Mouse (Mus musculus) kidney, postnatal 4 days (tissue): Measurements from ENCODE around the gene Gm37419.

ENCODE experiments used
- DNase-seq, 2 experiments: peaks; one replicate each; pipeline ENCODE4 v3.0.0; 2021; ENCODE audit warnings: mixed read lengths in 2 of 2

Gene Gm37419

DNA sequence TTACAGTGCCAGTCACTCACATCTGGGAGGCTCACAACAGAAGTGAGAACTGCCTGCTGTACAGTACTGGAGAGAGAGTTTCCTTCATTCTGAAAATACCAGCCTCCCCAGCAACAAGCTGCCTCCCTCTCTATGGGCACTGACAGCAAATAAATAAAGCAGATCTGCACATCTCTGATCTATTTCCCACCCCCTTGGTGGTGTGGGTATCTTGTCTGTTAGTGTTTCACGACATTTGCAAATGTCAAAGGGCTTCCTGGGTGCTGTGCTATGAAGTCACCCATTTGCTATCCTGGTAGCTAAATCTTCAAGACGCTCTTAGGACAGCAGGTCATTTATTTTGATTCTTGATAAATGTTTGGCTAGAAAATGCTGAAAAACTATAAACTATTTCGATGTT is 8.9 kb downstream of the Gm37419 start:
- DNase-seq = no peak

DNA sequence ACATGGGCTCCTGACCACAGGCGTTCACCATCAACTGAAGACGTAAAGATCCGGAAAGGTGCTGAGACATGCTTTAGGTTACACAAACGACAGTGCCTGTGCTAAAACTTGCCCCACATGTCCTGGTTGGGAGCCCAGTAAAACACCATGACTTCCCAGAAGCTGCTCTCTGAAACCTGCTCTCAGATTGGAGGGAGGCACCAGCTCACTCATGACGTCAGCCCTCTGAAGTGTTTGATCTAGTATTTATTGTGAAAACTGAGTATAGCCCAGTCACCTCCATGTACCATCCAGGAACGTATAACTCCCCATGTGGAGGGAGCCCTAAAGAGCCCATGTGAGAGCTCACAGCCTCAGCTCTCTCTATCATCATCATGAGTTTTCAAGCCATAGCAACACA is 9.6 kb downstream of the Gm37419 start:
- no peak for DNase-seq

DNA sequence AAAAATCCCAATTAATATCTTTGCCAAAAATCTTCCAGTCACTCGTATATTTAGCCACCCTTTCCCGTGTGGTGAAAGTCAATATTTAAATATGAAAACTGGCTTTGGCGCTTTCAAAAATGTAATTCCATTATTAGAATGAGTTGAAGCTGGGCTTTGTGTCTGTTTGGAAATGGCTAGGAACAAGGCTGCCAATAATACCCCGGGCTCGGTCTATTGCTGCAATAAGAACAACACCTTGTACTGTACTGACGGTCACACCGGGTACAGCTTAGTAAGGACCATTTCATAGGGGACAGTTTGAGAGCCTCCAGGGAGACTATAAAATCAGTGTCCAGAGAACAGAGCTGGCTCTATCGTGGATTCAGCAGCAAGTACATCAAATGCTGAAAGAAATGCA is 17.6 kb downstream of the Gm37419 start:
- DNase-seq = no peak

DNA sequence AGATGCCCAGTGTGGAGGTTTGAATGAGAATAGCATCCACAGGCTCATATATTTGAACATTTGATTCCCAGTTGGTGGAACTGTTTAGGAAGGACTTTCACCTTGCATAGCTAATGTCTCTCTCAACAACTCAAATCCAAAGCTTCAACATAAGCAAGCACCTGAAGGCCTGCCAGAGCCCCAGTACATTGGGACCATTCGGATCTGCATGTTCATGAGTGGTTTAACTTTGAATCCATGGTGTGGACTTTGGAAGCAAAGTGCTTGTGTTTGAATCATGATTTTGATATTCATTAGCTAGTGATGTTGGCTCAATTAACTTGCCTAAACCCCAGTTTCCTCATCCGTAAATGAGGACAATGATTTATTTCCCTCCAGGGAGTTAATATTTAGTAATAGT is 21.6 kb downstream of the Gm37419 start:
- DNase-seq = no peak

DNA sequence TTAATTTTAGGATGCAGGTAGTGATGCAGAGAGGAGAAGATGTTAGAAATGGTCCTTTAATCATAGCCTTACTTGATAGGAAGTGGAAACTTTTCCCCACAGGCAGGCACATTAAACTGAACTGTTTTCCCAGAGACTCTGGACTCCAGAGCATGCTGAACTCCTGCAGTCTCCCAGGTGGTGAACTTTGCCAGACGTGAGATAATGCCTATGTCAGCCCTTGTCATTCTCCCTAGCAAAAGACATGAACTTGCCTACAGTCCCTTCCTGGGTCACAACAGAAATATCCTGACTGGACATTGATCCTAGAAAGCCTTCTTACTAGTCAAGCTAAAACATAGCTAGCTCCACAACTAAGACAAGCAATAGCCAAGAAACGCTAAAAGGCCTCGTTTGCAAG is 23.0 kb downstream of the Gm37419 start:
- no peak for DNase-seq

DNA sequence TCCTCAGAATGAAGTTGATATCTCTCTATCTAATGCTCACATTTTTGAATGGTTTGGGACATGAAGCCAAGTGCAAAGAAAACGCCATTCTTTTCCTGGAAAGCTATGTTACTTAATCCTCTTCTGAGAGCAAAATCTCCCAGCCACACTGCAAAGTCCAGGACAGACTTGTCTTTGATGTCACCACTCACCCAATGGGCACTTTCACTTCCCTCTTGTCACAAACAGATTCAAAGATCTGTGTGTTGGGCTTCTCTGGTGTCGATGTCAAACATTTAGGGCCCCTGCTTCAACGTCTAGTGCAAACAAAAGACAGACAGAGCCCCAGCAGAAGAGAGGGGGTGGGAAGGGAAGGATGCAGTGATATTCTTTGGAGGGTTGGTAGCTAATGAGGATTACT is 23.8 kb downstream of the Gm37419 start:
- DNase-seq = no peak

DNA sequence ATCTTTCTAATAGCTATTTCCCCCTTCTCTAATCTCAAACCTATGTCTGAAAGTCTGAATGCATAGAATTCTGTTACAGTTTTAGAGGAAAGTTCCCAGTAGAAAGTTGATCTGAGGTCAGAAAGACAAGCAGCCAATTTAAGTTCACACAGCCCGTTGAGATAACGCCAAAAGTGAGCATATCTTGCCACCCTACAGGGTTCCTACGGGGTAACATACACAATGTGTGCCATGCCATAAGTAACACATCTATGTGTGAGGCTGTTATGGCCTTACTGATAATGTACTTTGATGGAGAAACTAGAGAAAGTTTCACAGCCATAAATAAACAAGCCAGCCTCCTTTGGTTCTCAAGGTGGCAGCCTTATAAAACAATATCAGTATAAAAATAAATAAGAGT is 26.1 kb downstream of the Gm37419 start:
- DNase-seq = no peak

DNA sequence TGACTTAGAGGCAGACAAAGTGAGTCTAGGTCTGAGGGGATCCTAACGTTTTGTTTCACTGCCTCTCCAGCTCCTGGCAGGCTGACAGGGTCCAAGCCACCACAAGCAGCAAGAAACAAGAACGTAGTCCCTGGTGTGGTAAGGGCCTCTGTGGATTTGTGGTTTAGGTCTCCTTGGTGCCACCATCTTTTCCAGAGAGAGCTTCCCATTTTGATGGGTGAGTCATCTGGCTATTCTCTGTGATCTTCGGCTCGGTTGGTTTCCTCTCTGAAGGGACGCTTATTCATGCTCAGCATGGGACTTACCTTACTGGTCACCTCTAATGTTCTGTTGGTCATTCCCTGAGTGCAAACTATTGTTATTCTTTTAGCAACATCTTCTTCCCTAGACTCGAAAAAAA is 28.0 kb downstream of the Gm37419 start:
- no peak for DNase-seq

DNA sequence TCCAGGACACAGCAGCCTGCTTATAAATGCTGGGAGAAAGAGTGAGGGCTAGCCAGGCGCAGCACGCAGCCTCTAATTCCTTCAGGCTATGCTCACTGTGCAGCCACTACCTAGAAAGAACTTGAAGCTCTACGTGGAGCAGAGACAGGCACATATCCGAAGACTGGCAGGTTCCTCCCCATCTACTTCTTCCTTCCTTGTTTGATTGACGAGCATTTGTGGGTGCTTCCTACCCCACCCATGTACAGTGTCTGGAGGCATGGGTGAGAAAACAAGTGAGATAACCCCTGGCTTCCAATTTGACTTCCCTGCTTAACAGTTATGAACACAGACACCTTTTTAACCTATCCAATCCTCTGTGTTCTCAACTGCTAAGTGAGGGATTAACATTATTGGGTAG is 28.5 kb downstream of the Gm37419 start:
- no peak for DNase-seq

DNA sequence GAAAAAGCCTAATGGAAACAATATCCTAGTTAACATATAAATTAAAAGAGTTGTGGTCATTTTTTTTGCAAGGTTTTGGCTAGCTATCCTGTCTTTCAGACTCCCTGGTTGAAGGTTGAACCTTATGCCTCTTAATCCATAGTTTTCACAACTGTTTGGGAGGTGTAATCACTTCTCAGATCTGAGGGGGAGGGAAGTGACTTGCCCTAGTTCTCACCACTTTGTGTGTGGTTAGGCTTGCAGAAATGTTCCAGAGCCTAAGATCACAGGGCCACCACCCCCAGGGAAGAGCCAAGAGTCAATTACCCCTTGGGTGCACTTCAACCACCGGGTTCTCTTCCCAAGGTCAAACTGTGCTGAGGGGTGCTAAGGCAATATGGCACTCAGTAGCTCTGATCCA is 33.4 kb downstream of the Gm37419 start:
- DNase-seq = no peak

DNA sequence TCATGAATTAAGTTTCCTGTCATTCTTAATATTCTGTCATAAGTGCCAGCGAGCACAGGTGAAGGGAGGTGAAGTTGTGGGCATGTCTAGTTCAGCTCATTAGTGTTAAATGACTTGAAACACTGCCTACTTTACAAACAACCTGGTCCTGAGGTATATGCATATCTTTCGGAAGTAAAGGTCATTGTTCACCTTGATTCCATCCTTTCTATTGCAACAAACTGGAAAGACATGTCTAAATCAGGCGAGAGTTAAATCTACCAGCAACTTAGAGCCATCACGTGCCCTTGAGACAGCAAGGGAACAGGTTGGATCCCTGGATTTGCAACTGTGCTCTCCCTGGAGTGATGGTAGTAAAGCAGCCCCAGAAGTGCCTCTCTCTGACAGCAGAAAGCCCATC is 34.3 kb downstream of the Gm37419 start:
- no peak for DNase-seq

DNA sequence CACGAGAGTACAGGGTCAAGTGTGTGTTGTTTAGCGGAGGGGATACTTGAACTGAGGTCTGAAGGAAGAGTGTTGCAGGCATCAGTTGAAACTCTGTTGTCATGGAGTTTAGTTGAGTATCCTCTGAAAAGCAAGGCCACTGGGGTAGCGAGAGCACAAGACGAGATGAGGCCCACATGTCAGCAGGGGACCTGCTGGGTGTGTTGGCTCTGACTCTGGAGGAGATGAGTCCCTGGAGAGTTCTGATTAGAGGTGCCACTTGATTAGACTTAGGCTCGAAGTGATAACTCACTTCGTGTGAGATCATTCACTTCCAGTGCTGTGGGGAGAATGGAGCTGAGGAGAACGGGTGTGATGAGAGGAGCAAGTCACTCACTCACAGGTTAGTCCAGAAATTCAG is 37.2 kb downstream of the Gm37419 start:
- no peak for DNase-seq

DNA sequence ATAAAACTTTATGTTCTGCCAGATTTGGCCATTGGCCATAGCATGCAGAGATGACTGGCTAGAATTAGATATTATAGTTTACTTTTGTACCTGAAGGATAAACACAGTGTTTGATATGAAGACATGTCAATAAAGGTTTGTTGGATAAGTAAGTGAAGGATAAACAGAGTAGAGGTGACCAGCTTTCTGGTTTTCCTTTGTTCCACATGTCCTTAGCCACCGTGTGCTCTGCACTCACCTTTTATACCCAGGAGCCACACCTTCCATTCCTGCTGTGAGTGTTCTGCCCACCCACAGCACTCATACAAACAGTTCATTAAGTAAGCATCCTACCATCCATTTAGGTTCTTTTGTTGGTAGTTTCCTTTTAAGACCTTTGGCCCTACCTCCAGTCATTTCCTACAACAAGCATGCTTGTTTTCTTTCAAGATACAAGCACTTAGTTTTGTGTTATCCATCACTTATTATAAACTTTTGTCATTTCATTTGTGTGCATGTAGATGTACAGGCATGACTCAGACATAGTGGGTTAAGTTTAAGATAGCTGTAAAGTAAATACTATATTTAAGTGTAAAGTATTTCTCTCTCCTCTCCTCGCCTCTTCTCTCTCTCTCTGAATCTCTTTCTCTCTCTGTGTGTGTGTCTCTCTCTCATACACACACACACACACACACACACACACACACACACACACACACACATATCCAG is 41.8 kb downstream of the Gm37419 start:
- DNase-seq = no peak

DNA sequence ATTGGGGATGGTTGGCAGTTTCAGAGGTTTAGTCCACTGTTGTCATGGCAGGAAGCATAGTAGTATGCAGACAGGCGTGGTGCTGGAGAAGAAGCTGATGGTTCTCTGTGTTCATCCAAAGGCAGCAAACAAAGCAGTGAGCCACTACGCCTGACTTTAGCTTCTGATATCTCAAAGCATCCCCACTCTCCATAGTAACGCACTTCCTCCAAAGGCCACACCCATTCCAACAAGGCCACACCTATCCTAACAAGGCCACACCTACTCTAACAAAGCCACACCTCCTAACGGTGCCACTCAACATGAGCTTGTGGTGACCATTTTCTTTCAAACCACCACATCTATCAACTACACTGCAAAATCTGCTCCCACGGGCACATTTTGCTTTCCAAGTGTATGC is 45.0 kb downstream of the Gm37419 start:
- no peak for DNase-seq

DNA sequence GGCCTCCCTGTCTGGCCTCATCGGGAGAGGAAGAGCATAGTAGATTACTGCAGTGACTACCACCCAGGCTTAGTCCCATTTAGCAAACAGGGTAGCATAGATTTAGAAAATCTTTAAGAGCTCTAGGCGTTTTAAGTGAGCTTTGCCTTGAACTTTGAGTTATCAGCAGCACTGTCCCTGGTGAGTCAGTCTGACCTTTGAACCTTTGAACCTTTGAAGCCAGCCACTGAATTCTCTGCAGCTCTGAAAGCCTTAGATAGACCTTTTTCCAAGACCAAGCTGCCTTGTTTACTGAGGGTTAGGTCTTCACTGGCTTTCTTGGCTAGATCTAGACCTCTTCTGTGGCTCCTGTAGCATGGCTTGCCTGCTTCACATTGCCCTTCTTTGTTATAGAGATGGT is 46.2 kb downstream of the Gm37419 start:
- DNase-seq = no peak

DNA sequence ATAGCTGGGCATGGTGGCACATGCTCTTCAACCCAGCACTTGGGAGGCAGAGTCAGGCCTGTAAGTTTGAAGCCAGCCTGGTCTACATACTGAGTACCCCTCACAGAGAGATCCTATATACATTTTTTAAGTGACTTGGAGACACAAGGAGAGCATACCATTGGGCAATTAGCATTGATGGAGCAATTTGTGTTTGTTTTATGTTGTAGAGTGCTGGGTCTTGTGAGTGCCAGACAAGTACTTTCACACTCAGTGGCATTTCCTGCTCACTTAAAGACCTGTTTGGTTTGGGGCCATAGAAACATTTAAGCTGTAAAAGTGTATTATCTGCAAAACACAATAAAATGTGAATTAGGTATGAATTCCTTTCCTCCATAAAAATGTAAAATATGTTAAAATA is 47.5 kb downstream of the Gm37419 start:
- DNase-seq = no peak

DNA sequence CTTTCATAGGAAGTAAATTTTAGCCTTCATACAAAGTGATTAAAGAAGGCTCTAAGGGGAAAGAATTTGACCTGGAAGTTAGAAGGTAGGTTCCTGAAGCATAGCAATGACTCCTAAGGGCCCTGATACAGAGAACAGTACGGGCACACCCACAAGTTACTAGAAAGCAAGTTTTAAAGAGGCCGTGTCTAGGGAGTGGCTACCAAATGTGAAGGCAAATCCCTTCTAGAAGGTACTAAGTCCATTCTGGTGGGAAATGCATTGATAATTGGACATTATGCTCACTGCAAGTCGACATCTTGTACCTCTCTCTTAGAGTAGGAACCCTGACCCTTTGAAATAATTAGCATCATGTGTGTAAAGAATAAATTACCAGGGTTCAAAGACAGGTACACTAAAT is 48.1 kb downstream of the Gm37419 start:
- DNase-seq = no peak
